Mouse (Mus musculus): ENCODE results near the gene Fmnl2.

The Fmnl2 gene

GRCm38 (mm10) chr2:52986354-52986753 lies 128.7 kb downstream of the Fmnl2 start:
- no peak for DNase-seq (ENCODE audit: extremely low spot score)

GRCm38 (mm10) chr2:52987035-52987434 lies 129.4 kb downstream of the Fmnl2 start:
- DNase-seq (ENCODE audit: extremely low spot score), result no peak

GRCm38 (mm10) chr2:52987637-52988295 lies 130.1 kb downstream of the Fmnl2 start:
- DNase-seq (ENCODE audit: extremely low spot score), result no peak

GRCm38 (mm10) chr2:52989316-52989715 lies 131.7 kb downstream of the Fmnl2 start:
- no peak for DNase-seq (ENCODE audit: extremely low spot score)

GRCm38 (mm10) chr2:52990874-52991687 lies 133.4 kb downstream of the Fmnl2 start:
- no peak for DNase-seq (ENCODE audit: extremely low spot score)

GRCm38 (mm10) chr2:52991688-52992194 lies 134.1 kb downstream of the Fmnl2 start:
- no peak for DNase-seq (ENCODE audit: extremely low spot score)

GRCm38 (mm10) chr2:52993241-52993640 lies 135.6 kb downstream of the Fmnl2 start:
- DNase-seq (ENCODE audit: extremely low spot score), result no peak

GRCm38 (mm10) chr2:52994526-52994925 lies 136.9 kb downstream of the Fmnl2 start:
- DNase-seq (ENCODE audit: extremely low spot score), result no peak

GRCm38 (mm10) chr2:52997955-52998750 lies 140.5 kb downstream of the Fmnl2 start:
- DNase-seq (ENCODE audit: extremely low spot score), result no peak

GRCm38 (mm10) chr2:52999524-52999969 lies 141.9 kb downstream of the Fmnl2 start:
- DNase-seq (ENCODE audit: extremely low spot score), result no peak

GRCm38 (mm10) chr2:53000446-53000845 lies 142.8 kb downstream of the Fmnl2 start:
- no peak for DNase-seq (ENCODE audit: extremely low spot score)

GRCm38 (mm10) chr2:53006161-53006560 lies 148.5 kb downstream of the Fmnl2 start:
- DNase-seq (ENCODE audit: extremely low spot score), result no peak

- DNase-seq (ENCODE audit: extremely low spot score), result peak; percentile 58
Observed at GRCm38 (mm10) chr2:53007142-53007541, 149.5 kb downstream of the Fmnl2 start.

- no peak for DNase-seq (ENCODE audit: extremely low spot score)
Observed at GRCm38 (mm10) chr2:53013051-53013450, 155.4 kb downstream of the Fmnl2 start.

- DNase-seq (ENCODE audit: extremely low spot score), result no peak
Observed at GRCm38 (mm10) chr2:53014451-53014850, 156.8 kb downstream of the Fmnl2 start.

GRCm38 (mm10) chr2:53022982-53023381 lies 165.3 kb downstream of the Fmnl2 start:
- DNase-seq (ENCODE audit: extremely low spot score), result no peak

- DNase-seq (ENCODE audit: extremely low spot score), result no peak
Observed at GRCm38 (mm10) chr2:53026056-53026769, 168.6 kb downstream of the Fmnl2 start.

GRCm38 (mm10) chr2:53028868-53029267 lies 171.2 kb downstream of the Fmnl2 start:
- no peak for DNase-seq (ENCODE audit: extremely low spot score)

GRCm38 (mm10) chr2:53029716-53030431 lies 172.2 kb downstream of the Fmnl2 start:
- DNase-seq (ENCODE audit: extremely low spot score), result no peak

GRCm38 (mm10) chr2:53030432-53030826 lies 172.8 kb downstream of the Fmnl2 start:
- DNase-seq (ENCODE audit: extremely low spot score), result no peak

GRCm38 (mm10) chr2:53038253-53038652 lies 180.6 kb downstream of the Fmnl2 start:
- no peak for DNase-seq (ENCODE audit: extremely low spot score)
